Mouse (Mus musculus) hindbrain, embryonic 12.5 days (tissue): Measurements from ENCODE around the gene Pxn. TPM values are rescaled to one million over a fixed set of nuclear protein-coding genes. Genes with fewer than 3 reads are reported as not detected.
"Not testable (repeated sequence)": the region's sequence is repeated elsewhere in the genome, so short reads cannot be mapped to it uniquely, and the experiment has no call there.

Source experiments
- ATAC-seq: fragments of 200-750 bp; cut with Nextera tagmentation; 2 replicates; pipeline ENCODE4 v1.8.0; 2017; ENCODE audit warnings: moderate TSS enrichment; ENCODE audit not compliant: low FRiP score
- H3K27ac ChIP-seq: fragments of 300-500 bp; sonication (generic); 2 replicates; pipeline ENCODE4 v1.5.1; 2016; ENCODE audit warnings: mild to moderate bottlenecking
- H3K27me3 ChIP-seq: fragments of 300-500 bp; sonication (generic); 2 replicates; pipeline ENCODE4 v1.6.1; 2016; ENCODE audit warnings: mild to moderate bottlenecking
- H3K36me3 ChIP-seq: fragments of 300-500 bp; sonication (generic); 2 replicates; pipeline ENCODE4 v1.6.1; 2016; ENCODE audit warnings: mild to moderate bottlenecking
- H3K4me1 ChIP-seq: fragments of 300-500 bp; sonication (generic); 2 replicates; pipeline ENCODE4 v1.6.1; 2016
- H3K4me2 ChIP-seq: fragments of 300-500 bp; sonication (generic); replicated peaks from 2 replicates; pipeline ENCODE4 v1.6.1; 2016; ENCODE audit warnings: mild to moderate bottlenecking
- H3K4me3 ChIP-seq: fragments of 300-500 bp; sonication (generic); 2 replicates; pipeline ENCODE4 v1.5.1; 2016; ENCODE audit warnings: mild to moderate bottlenecking
- H3K9ac ChIP-seq: fragments of 300-500 bp; sonication (generic); 2 replicates; pipeline ENCODE4 v1.6.1; 2016; ENCODE audit warnings: mild to moderate bottlenecking, moderate library complexity
- H3K9me3 ChIP-seq: fragments of 300-500 bp; sonication (generic); replicated peaks from 2 replicates; pipeline ENCODE4 v1.6.1; 2016; ENCODE audit warnings: mild to moderate bottlenecking
- WGBS: fragments of 180-500 bp; shearing (Covaris S2); methylation state at CpG from one replicate; pipeline ENCODE4 v1.1.7; 2016; 5-methylcytosine and 5-hydroxymethylcytosine counted together
- polyA plus RNA-seq: library from polyadenylated mRNA; unstranded; fragments of >200 nt; fragmentation: Nextera tagmentation; extraction: Ambion mirVana; gene quantifications from 2 replicates; pipeline ENCODE4 v1.2.1, GENCODE M21; 2016

Pxn gene
- polyA plus RNA-seq, 1 experiment from 2014 or later: 34.0 TPM

DNA sequence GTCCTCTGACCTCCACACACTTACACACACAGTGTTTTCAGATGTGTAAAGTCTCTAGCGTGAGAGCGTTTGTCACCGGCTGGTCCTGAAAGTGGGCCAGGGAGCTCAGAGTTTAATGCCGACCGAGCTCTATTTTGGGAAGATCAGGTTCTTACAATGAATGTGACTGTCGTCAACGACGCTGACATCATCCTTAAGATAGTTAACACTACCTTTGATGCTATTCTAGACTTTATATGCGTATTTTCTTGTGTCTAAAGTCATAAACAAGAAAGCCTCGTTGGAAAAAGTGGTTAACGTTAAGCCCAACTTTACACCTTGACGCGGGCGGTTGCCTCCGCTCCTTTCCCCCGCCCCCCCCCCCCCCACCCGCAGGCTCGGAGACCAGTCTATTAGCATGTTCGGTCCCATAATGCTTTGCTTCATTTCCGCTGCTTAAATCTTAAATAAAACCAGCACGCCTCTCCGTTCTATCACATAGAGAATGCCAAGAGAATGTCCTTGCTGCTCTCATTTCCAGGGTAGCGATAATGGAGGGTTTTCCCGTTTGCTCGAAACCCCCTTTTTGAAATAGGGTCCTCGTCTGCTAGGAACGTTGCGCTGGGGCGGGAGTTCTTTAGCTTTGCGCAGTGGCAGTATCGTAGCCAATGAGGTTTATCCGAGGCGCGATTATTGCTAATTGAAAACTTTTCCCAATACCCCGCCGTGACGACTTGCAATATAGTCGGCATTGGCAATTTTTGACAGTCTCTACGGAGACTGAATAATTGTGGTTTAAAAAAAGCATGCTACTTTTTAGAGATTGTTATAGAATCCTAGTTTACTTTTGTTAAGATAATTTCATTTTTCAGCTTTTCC lies 17.4 kb upstream of the Pxn start:
- Histone ChIP-seq H3K9me3 (no peaks in the 10 kb centered on the region), H3K27ac (peak overlapping the region; percentile 100), H3K4me3 (peak overlapping the region; percentile 34), H3K27me3 (peaks cover 3% of the 10 kb centered on the region; the same call in 1 of the 2 replicates), H3K4me1 (peaks cover 25% of the 10 kb centered on the region), H3K36me3 (no peaks in the 10 kb centered on the region), H3K4me2 (peak overlapping the region; percentile 71), H3K9ac (peak overlapping the region; percentile 85)
- WGBS: 1% methylated on average over 39 of the region's 39 CpGs
- peak; percentile 78 for ATAC-seq

DNA sequence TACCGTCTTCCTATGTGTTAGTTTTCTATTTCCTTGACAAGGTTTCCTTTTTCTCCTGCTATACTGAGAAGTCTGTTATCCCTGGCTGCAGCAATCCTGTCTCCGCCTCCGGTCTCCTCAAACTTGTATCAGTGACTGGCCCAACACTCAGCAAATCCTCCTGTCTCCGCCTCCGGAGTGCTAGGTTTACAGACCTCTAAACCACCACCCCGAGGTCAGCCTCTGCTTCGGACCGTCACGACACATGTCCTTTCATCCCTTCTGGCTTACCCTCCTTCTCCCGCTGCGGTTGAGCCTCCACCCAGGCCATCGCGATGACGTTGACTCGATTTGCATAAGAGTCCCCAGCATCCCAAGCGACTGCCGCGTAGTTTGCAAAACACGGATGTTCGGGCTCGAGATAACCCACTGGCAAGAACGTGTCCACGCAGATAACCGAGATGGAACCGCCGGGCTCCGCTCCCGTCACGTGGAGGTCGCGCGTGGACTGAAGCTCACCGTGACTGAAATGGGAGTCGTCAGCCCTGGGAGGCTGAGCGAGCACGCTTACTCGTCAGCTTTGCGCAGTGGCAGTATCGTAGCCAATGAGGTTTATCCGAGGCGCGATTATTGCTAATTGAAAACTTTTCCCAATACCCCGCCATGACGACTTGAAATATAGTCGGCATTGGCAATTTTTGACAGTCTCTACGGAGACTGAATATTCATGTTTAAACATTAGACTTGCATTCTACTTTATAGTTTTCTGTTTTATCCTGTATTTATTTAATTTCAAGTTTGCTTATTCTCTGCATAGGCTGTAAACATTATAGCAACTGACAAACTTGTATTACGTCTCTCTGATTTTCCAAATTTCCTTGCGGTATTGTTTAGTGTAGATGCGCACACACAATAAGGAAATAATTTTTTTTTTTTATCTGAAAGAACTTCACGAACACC lies 16.5 kb upstream of the Pxn start:
- peak overlapping the region; percentile 71 for H3K4me2 ChIP-seq
- peak overlapping the region; percentile 34 for H3K4me3 ChIP-seq
- no peaks in the 10 kb centered on the region for H3K36me3 ChIP-seq
- peak overlapping the region; percentile 85 for H3K9ac ChIP-seq
- no peaks in the 10 kb centered on the region for H3K9me3 ChIP-seq
- H3K27ac ChIP-seq: peak overlapping the region; percentile 100
- H3K4me1 ChIP-seq: peaks cover 20% of the 10 kb centered on the region
- peak; percentile 84 for ATAC-seq
- WGBS: under 1% methylated on average over 50 of the region's 50 CpGs
- H3K27me3 ChIP-seq: peaks cover 3% of the 10 kb centered on the region; the same call in 1 of the 2 replicates

DNA sequence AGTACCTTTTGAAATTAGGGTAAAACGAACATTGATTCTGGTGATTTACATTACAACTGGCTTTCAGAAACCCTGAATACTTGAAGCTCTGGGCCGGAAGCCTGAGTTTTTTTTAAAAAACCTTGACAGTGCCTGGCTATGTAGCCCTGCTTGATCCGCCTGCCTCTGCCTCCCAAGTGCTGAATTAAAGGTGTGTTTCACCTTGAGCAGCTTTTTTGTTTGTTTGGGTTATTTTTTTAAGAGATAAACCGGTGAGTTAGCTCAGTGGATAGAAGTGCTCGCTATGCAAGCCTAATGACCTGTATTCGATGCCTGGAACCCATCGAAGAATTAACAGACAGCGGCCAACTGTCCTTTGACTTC lies 15.9 kb upstream of the Pxn start:
- Histone ChIP-seq H3K36me3 (no peaks in the 10 kb centered on the region), H3K9me3 (no peaks in the 10 kb centered on the region), H3K4me3 (no peak overlapping the region), H3K4me1 (peaks cover 20% of the 10 kb centered on the region), H3K4me2 (peak overlapping the region; percentile 71; the same call in 1 of the 2 replicates), H3K9ac (no peak overlapping the region), H3K27ac (peak overlapping the region; percentile 58; the same call in 1 of the 2 replicates), H3K27me3 (peaks cover 3% of the 10 kb centered on the region; the same call in 1 of the 2 replicates)
- 14% methylated on average over 8 of the region's 8 CpGs for WGBS
- ATAC-seq: no peak

DNA sequence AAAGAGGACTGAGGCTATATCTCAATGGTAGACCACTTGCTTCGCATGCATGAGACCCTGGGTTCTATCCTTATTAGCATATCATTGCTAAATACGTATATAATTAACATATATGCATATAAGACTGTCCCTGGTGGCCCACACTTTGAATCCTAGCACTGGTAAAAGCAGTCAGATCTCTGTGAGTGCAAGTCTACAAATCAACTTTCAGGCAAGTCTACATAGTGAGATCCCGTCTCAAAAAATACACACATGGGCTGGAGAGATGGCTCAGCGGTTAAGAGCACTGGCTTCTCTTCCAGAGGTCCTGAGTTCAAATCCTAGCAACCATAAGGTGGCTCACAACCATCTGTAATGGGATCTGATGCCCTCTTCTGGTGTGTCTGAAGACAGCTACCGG lies 15.4 kb upstream of the Pxn start:
- H3K9ac ChIP-seq: no peak overlapping the region
- ATAC-seq: no peak
- H3K36me3 ChIP-seq: no peaks in the 10 kb centered on the region
- peak overlapping the region; percentile 71; the same call in 1 of the 2 replicates for H3K4me2 ChIP-seq
- H3K9me3 ChIP-seq: no peaks in the 10 kb centered on the region
- H3K4me1 ChIP-seq: peaks cover 20% of the 10 kb centered on the region
- no peaks in the 10 kb centered on the region; the same call in 1 of the 2 replicates for H3K27me3 ChIP-seq
- 36% methylated on average over 5 of the region's 5 CpGs for WGBS
- H3K27ac ChIP-seq: no peak overlapping the region
- H3K4me3 ChIP-seq: no peak overlapping the region

DNA sequence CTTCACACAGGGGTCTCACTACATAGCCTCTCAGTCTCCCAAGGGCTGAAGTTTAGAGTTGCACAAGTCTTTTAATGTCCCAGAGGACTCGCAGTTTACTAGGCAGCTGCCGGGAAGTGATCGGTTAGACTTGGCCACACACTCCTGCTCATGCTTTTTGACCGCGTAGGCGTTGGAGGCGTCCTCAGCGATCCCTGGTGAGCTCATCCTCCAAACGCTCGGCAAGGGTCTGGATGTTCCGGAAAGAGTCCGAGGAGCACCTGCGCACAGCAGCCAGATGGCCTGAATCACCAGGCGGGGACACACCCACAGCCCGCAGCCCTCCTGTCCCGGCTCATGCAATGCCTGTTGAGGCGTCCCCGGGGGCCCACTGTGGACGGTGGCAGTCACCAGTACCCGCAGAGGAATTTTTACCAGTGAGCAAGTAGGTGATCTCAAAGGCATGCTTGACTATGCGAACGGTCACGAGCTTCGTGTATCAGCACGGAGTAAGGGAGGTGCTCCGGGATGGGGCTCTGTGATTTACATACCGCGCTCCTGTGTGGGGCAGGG lies 14.6 kb upstream of the Pxn start:
- H3K4me2 ChIP-seq: peak overlapping the region; percentile 54
- H3K4me1 ChIP-seq: peaks cover 20% of the 10 kb centered on the region
- H3K9me3 ChIP-seq: no peaks in the 10 kb centered on the region
- 5% methylated on average over 28 of the region's 28 CpGs for WGBS
- H3K27me3 ChIP-seq: no peaks in the 10 kb centered on the region; the same call in 1 of the 2 replicates
- peak overlapping the region; percentile 20 for H3K4me3 ChIP-seq
- ATAC-seq: no peak
- 0 out of 2 replicates have a peak overlapping the region, but pooled peaks have one; percentile 20 for H3K9ac ChIP-seq
- no peaks in the 10 kb centered on the region for H3K36me3 ChIP-seq
- 0 out of 2 replicates have a peak overlapping the region, but pooled peaks have one; percentile 17 for H3K27ac ChIP-seq

DNA sequence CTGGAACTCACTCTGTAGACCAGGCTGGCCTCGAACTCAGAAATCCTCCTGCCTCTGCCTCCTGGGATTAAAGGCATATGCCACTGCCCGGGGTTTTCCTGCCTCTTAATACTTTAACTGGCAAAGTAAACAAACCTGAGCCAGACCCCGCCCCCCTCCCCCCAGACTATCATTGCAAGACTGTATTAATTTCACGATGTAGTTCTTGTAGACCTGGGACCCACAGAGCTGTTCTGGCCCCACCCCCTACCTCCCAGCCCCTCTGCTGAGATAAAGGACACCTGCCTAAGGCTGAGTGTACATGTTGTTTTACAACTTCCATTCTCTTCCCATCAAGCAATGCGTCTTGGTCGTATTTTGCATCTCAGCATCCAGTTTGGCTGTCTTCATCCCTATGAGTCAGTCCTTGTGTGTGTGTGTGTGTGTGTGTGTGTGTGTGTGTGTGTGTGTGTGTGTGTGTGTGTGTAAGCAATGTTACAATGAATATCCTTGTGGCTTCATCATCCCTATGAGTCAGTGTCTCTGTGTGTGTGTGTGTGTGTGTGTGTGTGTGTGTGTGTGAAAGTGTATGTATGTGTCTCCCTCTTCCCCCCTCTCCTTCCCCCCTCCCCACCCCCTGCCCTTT lies 13.7 kb upstream of the Pxn start:
- Histone ChIP-seq H3K36me3 (no peaks in the 10 kb centered on the region), H3K4me3 (no peak overlapping the region), H3K9me3 (no peaks in the 10 kb centered on the region), H3K9ac (no peak overlapping the region), H3K27ac (no peak overlapping the region), H3K4me1 (peaks cover 20% of the 10 kb centered on the region), H3K4me2 (no peak overlapping the region), H3K27me3 (no peaks in the 10 kb centered on the region; the same call in 1 of the 2 replicates)
- ATAC-seq: no peak
- 78% methylated on average over 6 of the region's 6 CpGs for WGBS

DNA sequence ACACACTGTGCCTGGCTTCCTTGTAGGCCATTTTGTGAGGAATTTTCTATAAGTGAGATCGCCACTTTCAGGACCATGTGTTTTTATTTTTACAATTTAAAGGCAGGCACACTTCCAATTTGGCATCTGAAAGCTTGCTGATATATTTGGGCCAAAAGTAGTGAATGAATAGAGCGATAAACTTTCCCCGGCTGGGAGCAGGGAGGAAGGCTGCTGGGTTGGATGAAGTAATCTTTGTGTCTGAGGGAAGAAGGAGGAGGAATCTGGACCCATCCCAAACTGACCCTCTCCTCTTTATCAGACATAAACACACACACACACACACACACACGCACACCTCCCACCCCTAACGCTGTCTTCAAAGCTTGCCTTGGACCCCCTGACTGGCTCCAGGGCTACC lies 13.0 kb upstream of the Pxn start:
- Histone ChIP-seq H3K4me1 (peaks cover 20% of the 10 kb centered on the region), H3K27me3 (no peaks in the 10 kb centered on the region; the same call in 1 of the 2 replicates), H3K27ac (peak overlapping the region; percentile 46; the same call in 1 of the 2 replicates), H3K9me3 (no peaks in the 10 kb centered on the region), H3K9ac (0 out of 2 replicates have a peak overlapping the region, but pooled peaks have one; percentile 23), H3K4me3 (no peak overlapping the region), H3K4me2 (no peak overlapping the region), H3K36me3 (no peaks in the 10 kb centered on the region)
- 71% methylated on average over 5 of the region's 5 CpGs for WGBS
- ATAC-seq: no peak

DNA sequence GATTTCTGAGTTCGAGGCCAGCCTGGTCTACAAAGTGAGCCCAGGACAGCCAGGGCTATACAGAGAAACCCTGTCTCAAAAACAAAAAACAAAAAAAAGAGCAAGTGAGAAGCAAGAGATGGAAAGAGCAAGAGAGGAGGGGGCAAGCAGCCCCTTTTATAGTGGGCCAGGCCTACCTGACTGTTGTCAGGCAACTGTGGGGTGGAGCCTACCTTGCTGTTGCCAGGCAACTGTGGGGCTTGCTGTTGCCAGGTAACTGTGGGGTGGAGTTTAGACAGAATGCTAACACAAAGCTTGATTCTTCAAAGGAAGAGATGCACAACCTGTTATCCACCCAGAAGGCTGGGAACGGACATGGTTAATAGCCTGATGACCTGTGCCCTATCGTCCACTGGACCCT lies 10.9 kb upstream of the Pxn start:
- H3K9ac ChIP-seq: not testable (repeated sequence)

DNA sequence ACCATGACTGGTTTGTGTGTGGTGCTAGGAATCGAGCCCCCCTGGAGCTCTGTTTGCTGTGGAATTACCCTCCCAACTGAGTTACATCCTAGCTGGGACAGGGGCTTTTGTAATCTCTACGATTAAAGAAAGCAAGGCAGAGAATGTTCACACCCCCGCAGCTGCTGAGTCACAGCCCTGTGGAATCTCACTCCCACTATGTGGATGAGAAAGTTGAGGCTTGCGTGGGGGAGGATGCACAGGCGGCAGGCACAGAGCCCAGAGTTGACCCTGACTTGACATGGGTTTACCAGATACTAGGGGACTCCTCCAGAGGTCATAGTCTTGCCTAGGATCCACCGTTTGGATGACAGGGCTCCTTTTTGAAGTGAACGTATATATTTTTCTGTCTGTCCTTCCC lies 9.4 kb upstream of the Pxn start:
- H3K4me1 ChIP-seq: peaks cover 3% of the 10 kb centered on the region
- H3K9ac ChIP-seq: no peak overlapping the region
- H3K4me3 ChIP-seq: no peak overlapping the region
- H3K27me3 ChIP-seq: no peaks in the 10 kb centered on the region; the same call in 1 of the 2 replicates
- no peak for ATAC-seq
- H3K4me2 ChIP-seq: no peak overlapping the region
- 75% methylated on average over 7 of the region's 7 CpGs for WGBS
- no peaks in the 10 kb centered on the region for H3K9me3 ChIP-seq
- H3K27ac ChIP-seq: no peak overlapping the region
- no peaks in the 10 kb centered on the region for H3K36me3 ChIP-seq

More for the DNA sequence above, 10.9 kb upstream of the Pxn start:
- WGBS: 79% methylated on average over 3 of the region's 3 CpGs
- H3K27ac ChIP-seq, H3K9me3 ChIP-seq, H3K27me3 ChIP-seq, H3K36me3 ChIP-seq, H3K4me3 ChIP-seq, ATAC-seq, H3K4me2 ChIP-seq: not testable (repeated sequence)
- H3K4me1 ChIP-seq: peaks cover 16% of the 10 kb centered on the region

DNA sequence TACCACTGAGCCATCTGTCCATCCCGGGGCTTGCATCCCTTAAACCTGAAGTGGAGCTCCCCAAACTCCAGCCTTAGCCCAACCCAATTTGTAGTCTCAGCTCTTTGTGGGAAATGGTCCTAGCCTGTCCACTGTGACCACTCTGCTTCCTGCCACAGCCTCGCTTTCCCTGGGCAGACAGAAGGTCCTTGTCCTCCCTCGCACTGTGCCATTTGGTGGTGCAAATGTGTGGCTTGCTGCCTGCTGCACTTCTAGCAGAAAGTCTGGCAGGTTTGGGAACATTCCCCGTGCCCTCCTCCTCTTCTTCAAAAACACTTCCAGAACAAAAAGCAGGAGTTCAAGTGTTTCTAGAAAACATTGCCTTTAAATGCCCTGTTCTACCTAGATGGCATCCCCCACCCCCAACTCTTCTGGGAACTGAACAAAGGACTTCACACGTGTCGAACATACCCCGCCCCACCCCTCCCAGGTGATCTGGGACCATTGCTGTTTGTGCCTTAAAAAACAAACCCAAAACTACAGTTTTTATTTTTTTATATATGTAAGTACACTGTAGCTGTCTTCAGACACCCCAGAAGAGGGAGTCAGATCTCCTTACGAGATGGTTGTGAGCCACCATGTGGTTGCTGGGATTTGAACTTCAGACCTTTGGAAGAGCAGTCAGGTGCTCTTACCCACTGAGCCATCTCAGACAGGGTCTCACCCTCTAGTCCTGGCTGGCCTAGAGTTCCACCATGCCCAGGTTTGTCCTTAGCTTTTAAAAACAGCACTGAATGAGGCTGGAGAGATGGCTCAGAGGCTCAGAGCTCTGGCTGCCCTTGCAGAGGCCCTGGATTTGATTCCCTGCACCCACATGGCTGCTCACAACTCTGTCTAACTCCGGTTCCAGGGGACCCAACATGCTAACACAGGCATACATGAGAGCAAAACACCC lies 7.9 kb upstream of the Pxn start:
- Histone ChIP-seq H3K36me3 (no peaks in the 10 kb centered on the region), H3K4me3 (no peak overlapping the region), H3K9me3 (no peaks in the 10 kb centered on the region), H3K27me3 (no peaks in the 10 kb centered on the region; the same call in 1 of the 2 replicates), H3K4me2 (no peak overlapping the region), H3K9ac (no peak overlapping the region), H3K27ac (no peak overlapping the region), H3K4me1 (peaks cover 4% of the 10 kb centered on the region)
- ATAC-seq: no peak
- WGBS: 56% methylated on average over 9 of the region's 9 CpGs
